Mouse (Mus musculus): Measurements from ENCODE around the gene Kif26b. TPM values are rescaled to one million over a fixed set of nuclear protein-coding genes. Genes with fewer than 3 reads are reported as not detected.

Kif26b gene
- polyA plus RNA-seq, 1 experiment from 2014 or later = 32.0 TPM

- Histone ChIP-seq H3K27me3 (no peaks in the 10 kb centered on the region), H3K27ac (no peak overlapping the region), H3K36me3 (no peaks in the 10 kb centered on the region), H3K9me3 (no peaks in the 10 kb centered on the region), H3K4me2 (no peak overlapping the region), H3K9ac (replicated peaks) (no peak overlapping the region), H3K4me1 (replicated peaks) (peaks cover 55% of the 10 kb centered on the region), H3K4me3 (replicated peaks) (no peak overlapping the region)
- 75% methylated on average over 7 of the region's 7 CpGs for WGBS
- no peak for ATAC-seq (ENCODE audit: insufficient number of reproducible peaks, insufficient read depth, low FRiP score, low TSS enrichment, low read depth)
Measured at GRCm38 (mm10) chr1:178666524-178666923, 137.6 kb downstream of the Kif26b start.

GRCm38 (mm10) chr1:178667808-178668207 lies 138.9 kb downstream of the Kif26b start:
- no peaks in the 10 kb centered on the region for H3K36me3 ChIP-seq
- ATAC-seq (ENCODE audit: insufficient number of reproducible peaks, insufficient read depth, low FRiP score, low TSS enrichment, low read depth) = no peak
- no peak overlapping the region for H3K9ac ChIP-seq (replicated peaks)
- H3K9me3 ChIP-seq = no peaks in the 10 kb centered on the region
- 80% methylated on average over 7 of the region's 7 CpGs for WGBS
- no peak overlapping the region for H3K27ac ChIP-seq
- H3K4me2 ChIP-seq = no peak overlapping the region
- H3K4me3 ChIP-seq (replicated peaks) = no peak overlapping the region
- H3K27me3 ChIP-seq = no peaks in the 10 kb centered on the region
- peaks cover 57% of the 10 kb centered on the region for H3K4me1 ChIP-seq (replicated peaks)

GRCm38 (mm10) chr1:178668907-178669306 lies 140.0 kb downstream of the Kif26b start:
- no peak overlapping the region for H3K27ac ChIP-seq
- H3K4me2 ChIP-seq = no peak overlapping the region
- peaks cover 61% of the 10 kb centered on the region for H3K4me1 ChIP-seq (replicated peaks)
- 91% methylated on average over 4 of the region's 4 CpGs for WGBS
- no peaks in the 10 kb centered on the region for H3K9me3 ChIP-seq
- no peak overlapping the region for H3K4me3 ChIP-seq (replicated peaks)
- H3K27me3 ChIP-seq = no peaks in the 10 kb centered on the region
- no peaks in the 10 kb centered on the region for H3K36me3 ChIP-seq
- no peak overlapping the region for H3K9ac ChIP-seq (replicated peaks)
- ATAC-seq (ENCODE audit: insufficient number of reproducible peaks, insufficient read depth, low FRiP score, low TSS enrichment, low read depth) = no peak

GRCm38 (mm10) chr1:178673051-178673450 lies 144.1 kb downstream of the Kif26b start:
- no peak overlapping the region for H3K4me2 ChIP-seq
- H3K4me1 ChIP-seq (replicated peaks) = peaks cover 55% of the 10 kb centered on the region
- no peak overlapping the region for H3K9ac ChIP-seq (replicated peaks)
- no peak overlapping the region for H3K4me3 ChIP-seq (replicated peaks)
- ATAC-seq (ENCODE audit: insufficient number of reproducible peaks, insufficient read depth, low FRiP score, low TSS enrichment, low read depth) = peak; percentile 35; the same call in 1 of the 2 replicates
- H3K27me3 ChIP-seq = no peaks in the 10 kb centered on the region
- WGBS = 16% methylated on average over 7 of the region's 7 CpGs
- peak overlapping the region; percentile 2; the same call in 1 of the 2 replicates for H3K27ac ChIP-seq
- H3K9me3 ChIP-seq = no peaks in the 10 kb centered on the region
- H3K36me3 ChIP-seq = no peaks in the 10 kb centered on the region

GRCm38 (mm10) chr1:178673506-178673905 lies 144.6 kb downstream of the Kif26b start:
- Histone ChIP-seq H3K4me1 (replicated peaks) (peaks cover 52% of the 10 kb centered on the region), H3K36me3 (peaks cover under 1% of the 10 kb centered on the region; the same call in 1 of the 2 replicates), H3K9ac (replicated peaks) (no peak overlapping the region), H3K27ac (no peak overlapping the region), H3K9me3 (no peaks in the 10 kb centered on the region), H3K4me2 (no peak overlapping the region), H3K4me3 (replicated peaks) (no peak overlapping the region), H3K27me3 (no peaks in the 10 kb centered on the region)
- no peak for ATAC-seq (ENCODE audit: insufficient number of reproducible peaks, insufficient read depth, low FRiP score, low TSS enrichment, low read depth)
- 50% methylated on average over 2 of the region's 2 CpGs for WGBS

GRCm38 (mm10) chr1:178675542-178676252 lies 146.8 kb downstream of the Kif26b start:
- Histone ChIP-seq H3K9me3 (no peaks in the 10 kb centered on the region), H3K4me3 (replicated peaks) (no peak overlapping the region), H3K27me3 (no peaks in the 10 kb centered on the region), H3K27ac (no peak overlapping the region), H3K4me1 (replicated peaks) (peaks cover 50% of the 10 kb centered on the region), H3K36me3 (peaks cover 17% of the 10 kb centered on the region), H3K9ac (replicated peaks) (no peak overlapping the region), H3K4me2 (no peak overlapping the region)
- ATAC-seq (ENCODE audit: insufficient number of reproducible peaks, insufficient read depth, low FRiP score, low TSS enrichment, low read depth) = no peak
- 90% methylated on average over 3 of the region's 3 CpGs for WGBS

- WGBS = 17% methylated on average over 12 of the region's 12 CpGs
- Histone ChIP-seq H3K27ac (no peak overlapping the region), H3K4me2 (no peak overlapping the region), H3K9ac (replicated peaks) (no peak overlapping the region), H3K27me3 (no peaks in the 10 kb centered on the region), H3K36me3 (peaks cover 21% of the 10 kb centered on the region), H3K9me3 (no peaks in the 10 kb centered on the region), H3K4me1 (replicated peaks) (peaks cover 40% of the 10 kb centered on the region), H3K4me3 (replicated peaks) (no peak overlapping the region)
- no peak for ATAC-seq (ENCODE audit: insufficient number of reproducible peaks, insufficient read depth, low FRiP score, low TSS enrichment, low read depth)
Measured at GRCm38 (mm10) chr1:178677160-178677559, 148.2 kb downstream of the Kif26b start.

- ATAC-seq (ENCODE audit: insufficient number of reproducible peaks, insufficient read depth, low FRiP score, low TSS enrichment, low read depth) = no peak
- Histone ChIP-seq H3K9ac (replicated peaks) (no peak overlapping the region), H3K27ac (no peak overlapping the region), H3K4me3 (replicated peaks) (no peak overlapping the region), H3K9me3 (no peaks in the 10 kb centered on the region), H3K4me2 (no peak overlapping the region), H3K27me3 (no peaks in the 10 kb centered on the region), H3K36me3 (peaks cover 21% of the 10 kb centered on the region), H3K4me1 (replicated peaks) (peaks cover 35% of the 10 kb centered on the region)
- WGBS = 74% methylated on average over 4 of the region's 4 CpGs
Measured at GRCm38 (mm10) chr1:178677630-178678221, 148.8 kb downstream of the Kif26b start.

GRCm38 (mm10) chr1:178683631-178684030 lies 154.7 kb downstream of the Kif26b start:
- no peak overlapping the region for H3K4me3 ChIP-seq (replicated peaks)
- H3K27me3 ChIP-seq = no peaks in the 10 kb centered on the region
- no peak overlapping the region for H3K27ac ChIP-seq
- H3K36me3 ChIP-seq = peaks cover 31% of the 10 kb centered on the region
- WGBS = 48% methylated on average over 10 of the region's 10 CpGs
- ATAC-seq (ENCODE audit: insufficient number of reproducible peaks, insufficient read depth, low FRiP score, low TSS enrichment, low read depth) = no peak
- no peak overlapping the region for H3K4me2 ChIP-seq
- H3K4me1 ChIP-seq (replicated peaks) = peaks cover 13% of the 10 kb centered on the region
- no peaks in the 10 kb centered on the region for H3K9me3 ChIP-seq
- H3K9ac ChIP-seq (replicated peaks) = no peak overlapping the region

- H3K36me3 ChIP-seq = peaks cover 18% of the 10 kb centered on the region
Measured at GRCm38 (mm10) chr1:178684991-178685680, 156.2 kb downstream of the Kif26b start.

GRCm38 (mm10) chr1:178686881-178687280 lies 158.0 kb downstream of the Kif26b start:
- Histone ChIP-seq H3K9ac (replicated peaks) (no peak overlapping the region), H3K4me3 (replicated peaks) (no peak overlapping the region), H3K27ac (no peak overlapping the region), H3K36me3 (peaks cover 12% of the 10 kb centered on the region), H3K4me1 (replicated peaks) (peaks cover 23% of the 10 kb centered on the region), H3K9me3 (no peaks in the 10 kb centered on the region), H3K4me2 (no peak overlapping the region), H3K27me3 (no peaks in the 10 kb centered on the region)
- ATAC-seq (ENCODE audit: insufficient number of reproducible peaks, insufficient read depth, low FRiP score, low TSS enrichment, low read depth) = no peak

More at GRCm38 (mm10) chr1:178684991-178685680, 156.2 kb downstream of the Kif26b start:
- no peak overlapping the region for H3K27ac ChIP-seq
- H3K4me3 ChIP-seq (replicated peaks) = no peak overlapping the region
- H3K4me1 ChIP-seq (replicated peaks) = peaks cover 21% of the 10 kb centered on the region
- H3K27me3 ChIP-seq = no peaks in the 10 kb centered on the region
- ATAC-seq (ENCODE audit: insufficient number of reproducible peaks, insufficient read depth, low FRiP score, low TSS enrichment, low read depth) = no peak
- H3K4me2 ChIP-seq = no peak overlapping the region
- WGBS = 86% methylated on average over 8 of the region's 8 CpGs
- H3K9me3 ChIP-seq = no peaks in the 10 kb centered on the region
- H3K9ac ChIP-seq (replicated peaks) = no peak overlapping the region
